Mouse (Mus musculus): Measurements from ENCODE around the gene Dhrs11.
A peak's percentile ranks its signal among the peaks of the same experiment; 100 is the strongest.
"Not testable (repeated sequence)": the region's sequence is repeated elsewhere in the genome, so short reads cannot be mapped to it uniquely, and the experiment has no call there.

The Dhrs11 gene

GRCm38 (mm10) chr11:84828516-84829399, at the start of gene Dhrs11:
TSS of gene Dhrs11 (minus strand) at chr11:84828994.
- peak; percentile 92 for DNase-seq

- DNase-seq = not testable (repeated sequence)
Observed at GRCm38 (mm10) chr11:84876020-84876419, 47.2 kb upstream of the Dhrs11 start.

- DNase-seq = no peak
Observed at GRCm38 (mm10) chr11:84873042-84873833, 44.4 kb upstream of the Dhrs11 start.

- DNase-seq = no peak
Observed at GRCm38 (mm10) chr11:84871548-84872069, 42.8 kb upstream of the Dhrs11 start.

- no peak for DNase-seq
Observed at GRCm38 (mm10) chr11:84871046-84871445, 42.3 kb upstream of the Dhrs11 start.

- peak; percentile 96 for DNase-seq
Observed at GRCm38 (mm10) chr11:84870337-84871043, 41.7 kb upstream of the Dhrs11 start, which contains the start of gene Ggnbp2. TSS of gene Ggnbp2 (minus strand) at chr11:84870817.

- peak; percentile 99 for DNase-seq
Observed at GRCm38 (mm10) chr11:84869537-84870232, 40.9 kb upstream of the Dhrs11 start.

- no peak for DNase-seq
Observed at GRCm38 (mm10) chr11:84868786-84869259, 40.0 kb upstream of the Dhrs11 start.

GRCm38 (mm10) chr11:84867586-84867985, 38.8 kb upstream of the Dhrs11 start:
- no peak for DNase-seq

GRCm38 (mm10) chr11:84865268-84865667, 36.5 kb upstream of the Dhrs11 start:
- no peak for DNase-seq

GRCm38 (mm10) chr11:84855285-84855684, 26.5 kb upstream of the Dhrs11 start:
- DNase-seq = no peak

GRCm38 (mm10) chr11:84847475-84848090, 18.8 kb upstream of the Dhrs11 start:
- no peak for DNase-seq

- DNase-seq = no peak
Observed at GRCm38 (mm10) chr11:84846741-84847474, 18.1 kb upstream of the Dhrs11 start.

- DNase-seq = no peak
Observed at GRCm38 (mm10) chr11:84839330-84839729, 10.5 kb upstream of the Dhrs11 start.

- not testable (repeated sequence) for DNase-seq
Observed at GRCm38 (mm10) chr11:84829495-84829894, 701 bp upstream of the Dhrs11 start.

GRCm38 (mm10) chr11:84827901-84828503, 792 bp downstream of the Dhrs11 start:
- DNase-seq = no peak

- DNase-seq = no peak
Observed at GRCm38 (mm10) chr11:84827492-84827891, 1.3 kb downstream of the Dhrs11 start.

GRCm38 (mm10) chr11:84826185-84826584, 2.6 kb downstream of the Dhrs11 start:
- no peak for DNase-seq

GRCm38 (mm10) chr11:84825261-84825807, 3.5 kb downstream of the Dhrs11 start:
- no peak for DNase-seq

- no peak for DNase-seq
Observed at GRCm38 (mm10) chr11:84823484-84823897, 5.3 kb downstream of the Dhrs11 start.

Measured in retina, postnatal 1 day (tissue).